Mouse (Mus musculus): ENCODE measurements around the gene Arhgef26. TPM values are rescaled to one million over a fixed set of nuclear protein-coding genes. Genes with fewer than 3 reads are reported as not detected.

Arhgef26 gene
- polyA plus RNA-seq, 1 experiment from 2014 or later, result 13.0 TPM

DNA sequence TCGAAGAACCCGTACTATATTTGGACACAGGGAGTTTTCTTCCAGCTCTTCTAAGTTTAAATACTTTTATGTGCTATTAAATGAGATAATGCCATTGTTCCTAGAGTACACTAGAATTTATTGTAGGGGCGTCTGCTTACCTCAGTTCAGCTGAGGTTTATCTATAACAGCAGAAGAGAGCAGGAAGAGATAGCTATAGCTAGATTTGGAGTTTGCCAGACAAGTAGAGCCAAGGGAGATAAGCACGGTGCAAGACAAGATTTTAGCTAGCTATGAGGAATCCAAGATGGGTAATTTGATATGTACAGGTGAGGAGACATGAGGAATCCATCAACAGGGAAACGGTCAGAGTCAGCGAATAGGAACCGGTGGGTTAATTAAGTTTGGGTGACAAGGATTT, 108.1 kb downstream of the Arhgef26 start:
- ATAC-seq, result no peak
- no peak overlapping the region for H3K4me2 ChIP-seq (replicated peaks; ENCODE audit: low read depth)
- WGBS, result 68% methylated on average over 7 of the region's 7 CpGs

DNA sequence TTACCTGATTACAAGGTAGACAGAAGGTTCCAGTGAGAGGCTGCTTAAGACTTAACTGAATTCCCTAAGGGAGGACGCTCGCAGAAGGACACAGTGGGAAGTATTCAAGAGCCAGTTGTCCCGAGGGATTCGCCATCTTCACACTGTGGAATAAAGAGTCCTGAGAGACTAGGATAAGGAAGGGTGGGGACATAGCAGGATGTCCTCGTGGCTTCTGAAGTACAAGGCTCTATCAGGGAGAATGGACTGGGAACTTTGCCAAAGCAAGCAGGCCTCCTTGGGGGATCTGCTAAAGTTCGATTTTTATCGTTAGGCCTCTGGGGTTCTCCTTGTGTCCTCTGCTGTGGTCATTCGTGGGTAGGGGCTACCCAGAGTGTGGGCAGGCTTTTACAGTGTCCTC, 109.0 kb downstream of the Arhgef26 start:
- 0 out of 2 replicates have a peak overlapping the region, but pooled peaks have one; percentile 13 for H3K4me2 ChIP-seq (replicated peaks; ENCODE audit: low read depth)
- 0 out of 2 replicates have a peak, but pooled peaks cover 7% of the 10 kb centered on the region for H3K4me1 ChIP-seq (replicated peaks; ENCODE audit: control insufficient read depth, insufficient read depth, low read length)
- H3K4me3 ChIP-seq (ENCODE audit: low read depth, low read length), result no peak overlapping the region
- peak; percentile 83 for ATAC-seq
- H3K9ac ChIP-seq (ENCODE audit: low read depth, low read length), result no peak overlapping the region
- H3K27ac ChIP-seq (ENCODE audit: low read depth, low read length), result peak overlapping the region; percentile 15
- no peaks in the 10 kb centered on the region for H3K9me3 ChIP-seq (ENCODE audit: control insufficient read depth)
- WGBS, result 30% methylated on average over 8 of the region's 8 CpGs
- no peak for TF ChIP-seq CTCF (IDR thresholded peaks at IDR 0.05; ENCODE audit: low read depth)
- H3K27me3 ChIP-seq (replicated peaks; ENCODE audit: control insufficient read depth, insufficient read depth, low read length), result no peaks in the 10 kb centered on the region
- peaks cover 12% of the 10 kb centered on the region; the same call in 1 of the 2 replicates for H3K36me3 ChIP-seq (ENCODE audit: control insufficient read depth, insufficient read depth)

More for the DNA sequence above, 108.1 kb downstream of the Arhgef26 start:
- Histone ChIP-seq H3K27ac (ENCODE audit: low read depth, low read length) (no peak overlapping the region), H3K27me3 (replicated peaks; ENCODE audit: control insufficient read depth, insufficient read depth, low read length) (no peaks in the 10 kb centered on the region), H3K4me1 (replicated peaks; ENCODE audit: control insufficient read depth, insufficient read depth, low read length) (0 out of 2 replicates have a peak, but pooled peaks cover 7% of the 10 kb centered on the region), H3K9me3 (ENCODE audit: control insufficient read depth) (no peaks in the 10 kb centered on the region), H3K4me3 (ENCODE audit: low read depth, low read length) (no peak overlapping the region), H3K9ac (ENCODE audit: low read depth, low read length) (no peak overlapping the region), H3K36me3 (ENCODE audit: control insufficient read depth, insufficient read depth) (peaks cover 12% of the 10 kb centered on the region; the same call in 1 of the 2 replicates)
- no peak for TF ChIP-seq CTCF (IDR thresholded peaks at IDR 0.05; ENCODE audit: low read depth)

DNA sequence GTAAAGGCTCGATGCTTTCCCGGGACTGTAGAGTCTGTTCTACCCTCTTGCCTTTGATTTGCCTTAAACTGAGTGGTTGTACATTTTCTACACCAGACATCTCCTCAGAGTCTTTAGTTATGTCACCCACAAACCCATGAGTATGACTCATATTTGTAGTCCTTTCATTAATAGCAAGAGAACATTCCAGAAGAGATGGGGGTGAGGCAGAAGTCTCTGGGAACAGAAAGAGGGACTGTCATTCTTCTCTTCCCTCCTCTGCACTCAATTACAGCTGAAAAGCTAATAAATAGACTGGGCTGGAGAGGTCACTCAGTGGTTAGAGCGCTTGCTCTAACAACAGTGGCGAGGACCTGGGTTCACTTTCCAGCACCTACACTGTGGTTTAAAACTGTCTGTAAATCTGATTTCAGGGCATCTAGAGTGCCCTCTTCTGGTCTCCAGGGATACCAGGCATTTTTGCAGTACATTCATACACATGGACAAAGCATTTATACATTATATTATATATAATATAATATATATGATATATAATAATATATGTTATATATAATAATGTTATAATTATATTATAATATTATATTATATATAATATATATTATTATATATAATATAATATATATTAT, 111.8 kb downstream of the Arhgef26 start:
- no peak overlapping the region for H3K9ac ChIP-seq (ENCODE audit: low read depth, low read length)
- H3K9me3 ChIP-seq (ENCODE audit: control insufficient read depth), result no peaks in the 10 kb centered on the region
- peak; percentile 53 for TF ChIP-seq CTCF (IDR thresholded peaks at IDR 0.05; ENCODE audit: low read depth)
- 90% methylated on average over 4 of the region's 4 CpGs for WGBS
- H3K27me3 ChIP-seq (replicated peaks; ENCODE audit: control insufficient read depth, insufficient read depth, low read length), result no peaks in the 10 kb centered on the region
- 0 out of 2 replicates have a peak, but pooled peaks cover 7% of the 10 kb centered on the region for H3K4me1 ChIP-seq (replicated peaks; ENCODE audit: control insufficient read depth, insufficient read depth, low read length)
- H3K4me2 ChIP-seq (replicated peaks; ENCODE audit: low read depth), result no peak overlapping the region
- no peak overlapping the region for H3K4me3 ChIP-seq (ENCODE audit: low read depth, low read length)
- H3K36me3 ChIP-seq (ENCODE audit: control insufficient read depth, insufficient read depth), result peaks cover 13% of the 10 kb centered on the region; the same call in 1 of the 2 replicates
- H3K27ac ChIP-seq (ENCODE audit: low read depth, low read length), result no peak overlapping the region
- no peak for ATAC-seq

DNA sequence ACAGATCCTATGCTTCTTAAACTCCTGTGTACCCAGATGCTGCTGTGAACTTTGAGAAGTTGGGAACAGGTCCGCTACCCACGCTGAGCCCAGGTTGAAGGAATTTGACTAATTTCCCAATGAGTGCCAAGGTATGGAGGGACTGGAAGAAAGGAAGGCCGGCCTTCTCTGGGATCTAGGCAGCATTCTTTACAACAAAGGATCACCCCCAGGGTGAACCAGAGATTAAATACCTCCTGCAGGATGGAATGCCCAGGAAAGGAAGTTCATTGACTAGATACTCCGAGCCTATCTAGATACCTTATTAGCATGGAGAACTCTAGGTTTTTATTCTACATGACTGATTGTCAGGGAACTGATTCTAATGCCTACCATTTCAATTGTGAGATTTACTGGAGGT, 114.8 kb downstream of the Arhgef26 start:
- Histone ChIP-seq H3K4me2 (replicated peaks; ENCODE audit: low read depth) (no peak overlapping the region), H3K36me3 (ENCODE audit: control insufficient read depth, insufficient read depth) (peaks cover 13% of the 10 kb centered on the region), H3K9me3 (ENCODE audit: control insufficient read depth) (no peaks in the 10 kb centered on the region), H3K27ac (ENCODE audit: low read depth, low read length) (no peak overlapping the region), H3K4me3 (ENCODE audit: low read depth, low read length) (no peak overlapping the region), H3K27me3 (replicated peaks; ENCODE audit: control insufficient read depth, insufficient read depth, low read length) (no peaks in the 10 kb centered on the region), H3K4me1 (replicated peaks; ENCODE audit: control insufficient read depth, insufficient read depth, low read length) (0 out of 2 replicates have a peak, but pooled peaks cover 6% of the 10 kb centered on the region), H3K9ac (ENCODE audit: low read depth, low read length) (no peak overlapping the region)
- TF ChIP-seq CTCF (IDR thresholded peaks at IDR 0.05; ENCODE audit: low read depth), result no peak
- ATAC-seq, result no peak
- 71% methylated on average over 4 of the region's 4 CpGs for WGBS

DNA sequence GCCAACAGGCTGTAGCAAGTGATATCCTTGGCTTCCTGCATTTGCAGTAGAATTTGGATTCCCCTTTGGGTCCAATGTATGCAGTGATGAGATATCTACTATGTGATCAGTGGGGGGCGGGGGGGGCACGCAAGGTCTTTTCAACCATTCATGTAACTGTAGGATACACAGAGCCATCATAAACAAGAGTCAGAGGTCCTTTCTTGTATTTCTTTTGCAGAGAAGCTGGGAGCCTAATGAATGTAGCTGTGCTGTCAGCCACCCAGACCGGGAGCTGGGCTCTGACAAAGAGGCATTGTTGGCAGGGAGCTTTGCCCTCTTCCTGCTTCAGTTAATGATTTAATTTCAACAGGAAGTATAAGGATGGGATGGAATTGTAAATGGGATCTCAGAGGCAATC, 116.0 kb downstream of the Arhgef26 start:
- WGBS, result 31% methylated on average over 3 of the region's 3 CpGs

DNA sequence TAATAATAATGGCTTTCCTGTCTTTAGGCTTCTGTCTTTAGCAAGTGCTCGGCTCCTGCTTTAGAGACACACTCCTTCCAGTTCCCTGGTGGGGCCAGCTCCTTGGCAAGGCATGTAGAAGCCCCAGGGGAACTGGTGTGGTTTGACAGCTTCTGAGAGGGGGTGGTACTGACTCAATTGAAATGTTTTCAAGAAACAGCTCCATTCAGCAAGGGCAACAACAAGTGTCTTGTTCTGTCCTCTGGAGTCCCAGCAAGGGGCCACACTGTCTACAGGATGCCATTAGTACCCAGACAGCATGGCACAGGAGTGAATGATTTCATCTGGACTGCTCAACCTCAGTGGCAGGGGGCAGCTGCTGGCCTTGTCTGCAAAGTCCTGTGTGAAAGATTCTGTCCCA, 117.7 kb downstream of the Arhgef26 start:
- Histone ChIP-seq H3K27me3 (replicated peaks; ENCODE audit: control insufficient read depth, insufficient read depth, low read length) (no peaks in the 10 kb centered on the region), H3K36me3 (ENCODE audit: control insufficient read depth, insufficient read depth) (peaks cover 25% of the 10 kb centered on the region), H3K4me2 (replicated peaks; ENCODE audit: low read depth) (no peak overlapping the region), H3K9ac (ENCODE audit: low read depth, low read length) (no peak overlapping the region), H3K4me3 (ENCODE audit: low read depth, low read length) (no peak overlapping the region), H3K9me3 (ENCODE audit: control insufficient read depth) (no peaks in the 10 kb centered on the region), H3K4me1 (replicated peaks; ENCODE audit: control insufficient read depth, insufficient read depth, low read length) (0 out of 2 replicates have a peak, but pooled peaks cover 6% of the 10 kb centered on the region), H3K27ac (ENCODE audit: low read depth, low read length) (no peak overlapping the region)
- WGBS, result 72% methylated on average over 1 of the region's 1 CpGs
- TF ChIP-seq CTCF (IDR thresholded peaks at IDR 0.05; ENCODE audit: low read depth), result no peak
- ATAC-seq, result no peak

More for the DNA sequence above, 116.0 kb downstream of the Arhgef26 start:
- no peak overlapping the region for H3K9ac ChIP-seq (ENCODE audit: low read depth, low read length)
- TF ChIP-seq CTCF (IDR thresholded peaks at IDR 0.05; ENCODE audit: low read depth), result no peak
- H3K36me3 ChIP-seq (ENCODE audit: control insufficient read depth, insufficient read depth), result peaks cover 11% of the 10 kb centered on the region
- H3K4me3 ChIP-seq (ENCODE audit: low read depth, low read length), result no peak overlapping the region
- H3K9me3 ChIP-seq (ENCODE audit: control insufficient read depth), result no peaks in the 10 kb centered on the region
- peak; percentile 57 for ATAC-seq
- 0 out of 2 replicates have a peak, but pooled peaks cover 6% of the 10 kb centered on the region for H3K4me1 ChIP-seq (replicated peaks; ENCODE audit: control insufficient read depth, insufficient read depth, low read length)
- no peaks in the 10 kb centered on the region for H3K27me3 ChIP-seq (replicated peaks; ENCODE audit: control insufficient read depth, insufficient read depth, low read length)
- H3K27ac ChIP-seq (ENCODE audit: low read depth, low read length), result peak overlapping the region; percentile 6; the same call in 1 of the 2 replicates
- H3K4me2 ChIP-seq (replicated peaks; ENCODE audit: low read depth), result no peak overlapping the region

Measured in intestine, postnatal 0 days (tissue).